Mouse (Mus musculus) MN1 (cell line): ENCODE measurements at regions not wholly inside any gene's neighbourhood (a gene's known extent, or its start where the extent isn't known, plus 50 kb on each side); places are given as distances from the start of the nearest gene placed in this dataset.
A peak's percentile ranks its signal among the peaks of the same experiment; 100 is the strongest.

Source experiments
- DNase-seq: peaks from one replicate; pipeline ENCODE4 v3.0.0-alpha.2; 2016; ENCODE audit warnings: low spot score

DNA sequence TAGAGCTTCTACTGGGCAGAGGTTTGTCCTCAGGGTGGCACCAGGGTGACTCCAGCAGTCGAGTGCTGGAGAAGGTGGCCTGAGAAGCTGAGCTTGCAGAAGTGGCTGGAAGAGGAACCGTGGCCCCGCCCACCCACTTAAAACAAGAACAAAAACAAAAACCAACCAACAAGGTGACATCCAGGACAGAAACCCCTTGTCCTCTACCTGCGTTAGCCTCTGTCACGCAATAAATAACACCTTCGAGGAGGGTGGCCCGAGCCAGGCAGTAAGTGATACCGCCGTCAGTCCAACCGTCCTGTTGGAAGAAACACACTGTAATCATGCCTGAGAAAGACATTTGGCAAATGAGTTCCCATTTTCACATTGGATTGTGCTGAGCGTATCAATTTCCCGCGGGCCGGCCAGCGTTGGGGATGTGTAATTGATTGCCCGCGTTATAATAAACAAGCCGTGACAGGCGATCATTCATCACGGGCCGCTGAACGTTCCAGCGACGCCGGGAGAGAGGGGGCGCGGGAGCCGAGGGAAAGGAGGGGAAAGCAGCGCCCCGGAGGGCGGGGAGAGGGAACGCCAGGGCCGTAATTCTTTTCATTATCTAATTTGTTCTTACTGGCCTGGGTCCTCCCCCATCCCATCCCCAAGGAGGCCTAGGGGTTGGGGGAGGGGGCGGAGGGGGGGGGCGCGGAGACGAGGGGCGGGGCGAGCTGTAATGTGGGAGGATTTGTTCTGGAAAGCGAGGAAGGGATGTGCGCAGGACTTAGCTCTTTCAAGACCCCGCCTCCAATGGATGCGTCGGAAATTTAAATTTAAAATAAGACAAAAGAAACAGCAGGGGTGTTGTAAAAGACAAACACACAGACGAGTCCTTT, 135.6 kb downstream of the 2410131K14Rik start:
- peak; percentile 49 for DNase-seq

DNA sequence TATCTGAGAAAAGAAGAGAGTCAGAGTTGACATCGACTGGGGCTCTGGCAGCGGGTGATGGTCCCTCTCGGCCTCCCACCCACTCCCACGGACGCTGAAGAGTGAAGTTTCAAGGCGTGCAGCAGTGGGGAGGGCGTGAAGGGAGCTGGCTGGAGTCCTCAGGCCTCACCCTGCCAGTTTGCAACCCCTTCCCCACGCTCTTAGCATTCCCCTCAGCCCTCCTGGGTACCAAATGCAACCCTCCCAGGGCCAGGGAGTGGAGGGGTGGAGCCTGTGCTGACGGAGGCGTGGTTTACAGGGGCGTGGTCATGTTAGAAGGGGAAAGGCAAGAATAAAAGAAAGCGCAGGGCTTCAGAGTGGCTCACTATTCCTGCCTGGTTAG, 136.3 kb downstream of the 2410131K14Rik start:
- no peak for DNase-seq

DNA sequence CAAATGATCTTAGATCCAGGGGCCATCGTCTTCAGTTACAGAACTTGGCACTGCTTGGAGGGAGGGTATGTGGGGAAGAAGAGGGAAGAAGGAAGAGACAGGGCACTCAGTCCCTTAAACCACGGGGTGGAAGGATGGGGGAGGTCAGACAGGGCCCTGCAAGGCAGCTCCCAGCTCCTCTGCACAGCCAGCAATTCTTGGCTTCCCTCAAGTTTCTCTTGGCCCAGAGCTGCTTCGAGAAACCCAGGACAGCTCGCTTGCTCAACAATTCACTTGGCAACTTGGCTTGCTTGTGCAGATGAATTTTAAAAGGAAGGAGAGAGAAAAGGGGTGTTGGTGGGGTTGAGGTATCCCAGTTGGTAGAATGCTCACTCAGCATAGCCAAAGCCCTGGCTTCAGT, 141.1 kb downstream of the 2410131K14Rik start:
- DNase-seq: no peak

DNA sequence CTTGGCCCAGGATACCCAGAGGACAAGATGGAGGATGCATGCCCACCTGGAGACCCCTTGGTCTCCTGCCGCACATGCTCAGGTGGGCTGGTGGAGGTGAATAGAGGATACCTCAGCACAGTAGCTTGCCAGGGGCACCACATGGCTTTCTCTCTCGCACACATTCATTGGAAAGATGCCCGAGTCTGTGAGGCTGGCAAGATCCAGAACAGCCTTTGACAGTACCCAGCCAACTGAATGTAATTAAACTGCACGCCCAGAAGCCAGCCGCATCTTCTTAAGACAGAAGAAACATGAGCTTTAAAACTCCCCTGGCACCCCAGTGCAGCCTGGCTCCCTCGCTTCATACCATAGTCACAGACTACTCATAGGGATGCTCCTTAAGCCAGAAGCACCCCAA, 143.4 kb downstream of the 2410131K14Rik start:
- peak; percentile 72 for DNase-seq

DNA sequence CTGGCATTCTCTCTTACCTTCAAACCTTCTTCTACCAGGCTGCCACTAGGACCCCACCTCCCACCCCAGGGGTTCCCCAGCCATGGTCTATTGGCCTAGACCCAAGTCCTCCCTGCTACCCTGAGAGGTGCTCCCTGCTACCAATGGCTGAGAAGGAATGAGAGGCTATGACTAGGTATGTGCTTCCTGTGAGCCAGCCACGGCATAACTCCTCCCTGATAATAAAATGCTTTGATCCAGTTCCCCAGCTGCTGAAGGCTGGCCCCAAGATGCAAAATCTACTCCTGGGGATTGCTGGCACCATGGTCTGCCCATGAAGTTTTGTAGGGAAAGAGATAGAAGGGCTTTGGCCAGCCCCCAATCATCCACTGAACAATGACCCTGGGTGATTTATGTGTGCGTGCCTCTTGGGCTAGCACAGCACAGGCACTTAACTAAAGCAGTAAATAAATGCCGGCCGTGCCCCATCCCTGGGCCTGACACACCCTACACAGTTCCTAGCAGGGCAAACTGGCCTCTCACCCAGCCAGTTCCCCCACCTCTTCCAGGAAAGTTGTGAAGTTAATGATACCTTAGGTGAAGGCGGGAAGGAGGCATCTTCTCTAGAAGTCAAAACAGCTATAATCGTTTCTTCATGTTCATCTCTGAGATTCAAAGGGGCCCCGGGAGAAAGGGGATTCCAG, 145.8 kb downstream of the 2410131K14Rik start:
- no peak for DNase-seq

DNA sequence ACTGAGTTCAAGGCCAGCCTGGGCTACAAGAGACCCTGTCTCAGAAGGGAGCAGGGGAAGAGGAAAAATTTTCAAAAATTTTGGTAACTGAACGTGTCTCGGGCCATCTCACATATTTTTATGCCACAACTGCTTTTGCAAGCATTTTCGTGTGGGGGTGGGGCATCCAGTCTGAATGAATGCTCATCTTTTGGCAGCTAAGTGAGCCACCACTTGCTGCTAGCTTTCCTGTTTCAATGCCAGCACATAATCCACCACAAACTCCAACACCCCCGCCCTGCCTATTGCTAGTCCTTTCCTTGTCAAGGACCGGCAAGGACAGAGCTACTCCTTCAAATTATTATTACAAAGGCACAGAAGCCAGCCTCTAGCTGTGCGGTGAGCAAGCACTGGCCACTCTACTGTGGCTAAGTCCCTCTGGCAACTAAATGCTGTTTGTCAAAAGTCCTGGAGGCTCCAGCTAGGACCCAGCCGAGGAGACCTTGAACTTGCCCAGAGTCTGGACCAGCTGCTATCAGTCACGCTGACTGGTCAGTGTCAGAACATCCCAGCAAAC, 148.0 kb downstream of the 2410131K14Rik start:
- no peak for DNase-seq

DNA sequence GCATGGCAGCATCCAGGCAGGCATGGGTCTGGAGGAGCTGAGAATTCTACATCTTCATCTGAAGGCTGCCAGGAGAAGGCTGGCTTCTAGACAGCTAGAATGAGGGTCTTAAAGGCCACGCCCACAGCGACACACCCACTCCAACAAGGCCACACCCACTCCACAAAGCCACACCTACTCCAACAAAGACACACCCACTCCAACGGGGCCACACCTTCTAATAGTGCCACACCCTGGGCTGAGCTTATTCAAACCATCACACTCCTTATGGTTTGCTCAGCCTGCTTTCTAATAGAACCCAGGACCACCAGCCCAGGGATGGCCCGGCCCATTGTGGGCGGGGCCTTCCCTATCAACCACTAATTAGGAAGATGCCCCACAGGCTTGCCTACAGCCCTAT, 149.0 kb downstream of the 2410131K14Rik start:
- DNase-seq: no peak

DNA sequence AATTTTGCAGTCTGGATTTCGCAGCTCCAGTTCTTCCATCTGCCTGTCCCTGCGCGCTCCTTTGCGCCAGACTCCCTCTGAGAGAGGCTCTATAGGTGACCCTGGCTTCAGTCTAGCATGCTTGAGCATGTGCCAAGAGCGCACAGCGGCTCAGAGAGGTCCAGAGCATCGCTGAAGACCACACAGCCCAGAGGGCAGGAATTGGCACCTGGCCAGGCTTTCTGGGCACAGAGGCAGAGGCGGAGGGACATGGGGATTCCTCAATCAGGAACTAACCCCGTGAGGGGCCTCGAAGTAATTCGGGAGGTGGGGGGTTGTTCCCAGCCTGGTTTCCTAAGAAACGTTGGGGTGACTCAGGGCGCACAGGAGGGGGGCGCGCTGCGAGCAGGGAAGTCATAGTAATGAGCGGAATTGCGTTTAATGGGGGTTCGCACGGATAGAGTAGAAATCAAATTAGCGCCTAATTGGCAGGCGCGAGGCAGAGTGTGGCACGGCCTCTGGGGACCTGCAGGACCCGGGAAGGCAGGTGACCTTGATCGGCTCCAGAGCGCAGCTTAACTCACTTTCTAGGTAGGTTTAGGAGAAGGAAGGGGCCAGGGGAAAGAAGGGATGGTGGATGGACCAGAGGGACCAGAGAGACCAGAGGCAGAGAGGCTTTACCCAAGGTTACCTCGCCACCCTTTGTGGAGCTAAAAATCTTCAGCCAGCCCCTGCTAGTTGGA, 151.1 kb downstream of the 2410131K14Rik start:
- DNase-seq: peak; percentile 25

DNA sequence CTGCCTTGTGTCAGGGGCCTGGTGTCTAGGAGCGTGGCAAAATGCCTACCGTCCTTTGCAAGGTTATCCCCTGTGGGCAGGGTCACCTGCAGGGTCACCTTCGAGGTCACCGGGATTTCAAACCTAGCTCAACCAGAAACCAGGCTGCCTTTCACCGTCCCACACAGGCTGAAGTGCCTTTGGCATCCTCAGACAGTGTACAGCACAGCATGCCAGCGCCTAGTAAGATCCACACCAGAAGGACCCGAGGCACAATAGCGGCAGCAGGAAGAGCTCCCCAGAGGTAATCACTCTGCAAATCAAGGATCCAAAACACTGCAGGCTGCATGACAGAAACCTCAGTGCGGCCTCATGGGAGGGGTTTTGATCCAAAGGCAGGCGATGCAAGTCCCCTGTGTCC, 155.9 kb downstream of the 2410131K14Rik start:
- no peak for DNase-seq

DNA sequence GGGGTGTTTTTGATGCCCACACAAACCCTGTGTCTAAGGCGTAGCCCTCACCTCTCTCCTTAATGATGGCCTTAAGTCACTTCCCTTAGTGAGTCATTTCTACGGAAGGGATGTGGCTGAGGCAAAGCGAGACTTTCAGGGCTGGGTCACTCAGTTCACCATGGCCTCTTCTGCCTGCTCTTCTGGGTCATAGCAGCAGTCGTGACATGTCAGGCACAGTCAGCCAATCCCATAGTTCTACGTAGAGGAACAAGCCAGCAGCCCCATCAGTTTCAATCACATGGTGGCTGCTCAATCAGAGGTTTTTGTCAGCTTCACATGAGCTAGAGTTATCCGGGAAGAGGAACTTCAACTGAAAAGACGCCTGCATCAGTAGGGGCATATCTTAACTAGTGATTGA, 156.1 kb upstream of the Med13l start:
- no peak for DNase-seq

DNA sequence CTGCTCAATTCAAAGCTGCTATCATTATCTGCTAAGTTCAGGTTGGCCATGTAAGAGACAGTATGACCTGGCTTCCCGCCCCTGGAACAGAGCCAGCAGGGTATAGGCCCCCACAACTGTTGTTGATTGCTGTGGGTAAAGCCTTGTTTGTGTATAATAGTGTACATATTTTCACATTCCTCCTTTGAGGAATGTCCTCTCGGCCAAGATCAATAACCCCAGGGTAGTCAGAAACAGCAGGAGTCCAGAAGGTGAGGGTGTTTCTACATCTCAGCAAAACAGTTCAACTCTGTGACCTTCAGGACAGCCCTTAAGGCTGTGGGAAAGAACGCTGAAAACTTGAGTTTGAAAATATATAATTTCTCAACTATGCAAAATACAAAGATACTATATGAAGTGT, 155.1 kb upstream of the Med13l start:
- no peak for DNase-seq

DNA sequence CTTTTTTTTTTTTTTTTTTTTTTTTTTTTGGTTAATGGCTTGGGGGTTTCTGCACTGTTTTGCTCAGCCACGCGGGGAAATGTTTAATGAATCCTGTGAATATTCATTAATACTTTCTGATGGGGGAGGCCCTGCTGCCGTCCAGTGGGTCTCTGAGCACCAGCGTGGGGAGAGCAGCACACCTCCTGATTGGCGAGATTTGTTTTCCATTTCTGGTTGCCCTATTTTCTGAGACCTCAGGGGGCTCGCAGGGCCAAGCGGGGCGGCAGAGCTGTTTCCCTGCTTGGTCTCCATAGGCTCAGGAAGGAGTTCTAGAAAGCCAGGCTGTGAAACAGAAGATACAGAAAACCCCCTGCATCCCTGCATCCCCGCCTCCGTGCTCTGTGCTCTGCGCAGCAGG, 153.0 kb upstream of the Med13l start:
- no peak for DNase-seq

DNA sequence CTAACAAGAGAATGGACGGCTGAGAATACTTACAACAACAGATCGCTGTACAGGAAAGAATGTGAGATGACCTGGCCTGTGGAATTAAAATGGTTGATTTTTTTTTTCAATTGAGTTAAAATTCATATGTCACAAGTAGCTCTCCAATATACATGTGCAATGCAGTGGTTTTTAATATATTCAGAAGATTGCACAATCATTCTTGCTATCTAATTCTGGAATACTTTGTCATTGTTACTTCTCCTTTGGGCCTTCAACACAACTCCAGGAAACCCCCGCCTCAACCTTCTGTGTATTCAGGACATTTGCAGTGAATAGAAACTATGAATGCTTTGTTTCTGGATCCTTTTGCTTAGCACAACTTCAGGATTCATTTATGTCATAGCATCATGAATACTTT, 152.5 kb upstream of the Med13l start:
- DNase-seq: no peak

DNA sequence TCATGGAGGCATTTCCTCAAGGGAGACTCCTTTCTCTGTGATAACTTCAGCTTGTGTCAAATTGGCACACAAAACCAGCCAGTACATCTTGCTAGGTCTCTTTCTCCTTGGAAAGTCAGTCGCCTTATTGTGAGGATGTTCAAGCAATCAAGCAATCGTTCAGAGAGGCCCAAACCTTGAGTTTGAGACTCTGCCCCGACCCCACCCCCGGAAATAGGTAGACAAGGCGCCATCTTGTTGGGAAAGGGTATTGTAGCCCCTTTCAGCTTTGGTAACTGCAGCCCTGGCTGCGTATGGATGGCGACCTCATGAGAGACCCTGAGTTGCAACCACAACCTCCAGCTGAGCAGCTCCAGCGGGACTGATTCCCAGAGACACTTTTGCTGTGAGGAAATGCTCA, 151.7 kb upstream of the Med13l start:
- DNase-seq: no peak

DNA sequence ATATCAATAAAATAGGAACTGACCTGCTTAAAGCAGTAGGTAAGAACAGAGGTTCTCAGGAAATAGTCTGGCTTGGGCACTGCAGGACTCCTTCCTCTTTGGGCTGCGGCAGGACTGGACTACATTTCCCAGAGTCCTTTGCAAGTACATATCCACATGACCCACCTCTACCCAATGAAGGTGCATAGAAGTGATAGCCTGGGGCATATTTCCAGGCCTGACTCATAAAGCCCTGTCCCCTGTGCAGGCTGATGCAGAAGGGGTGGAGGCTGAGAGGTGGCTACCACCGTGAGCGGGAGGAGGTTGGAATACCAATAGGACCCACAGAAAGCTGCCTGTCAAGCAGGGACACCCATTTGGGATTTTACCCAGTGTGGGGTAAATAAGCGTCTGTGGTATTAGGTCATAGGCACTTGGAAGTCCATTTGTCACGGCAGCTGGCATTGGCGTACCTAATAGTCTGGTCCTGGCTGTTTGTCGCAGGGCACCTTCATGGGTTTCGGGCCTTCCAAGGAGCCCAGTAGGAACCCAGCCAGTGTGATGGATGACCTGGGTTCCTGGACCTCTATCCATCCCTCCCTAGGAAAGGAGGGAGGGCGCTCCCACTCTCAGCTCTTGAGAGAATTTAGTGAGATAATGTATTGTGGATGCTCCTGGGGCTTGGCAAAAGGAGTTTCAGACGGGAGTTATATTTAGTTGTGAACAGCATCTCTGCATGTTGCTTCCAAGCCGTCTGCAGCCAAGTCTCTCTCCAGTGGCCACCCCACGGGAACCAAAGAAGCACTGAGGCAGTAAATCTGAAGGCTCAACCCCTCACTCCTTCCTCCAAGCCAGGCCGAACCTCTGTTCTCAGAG, 146.8 kb upstream of the Med13l start:
- peak; percentile 38 for DNase-seq

DNA sequence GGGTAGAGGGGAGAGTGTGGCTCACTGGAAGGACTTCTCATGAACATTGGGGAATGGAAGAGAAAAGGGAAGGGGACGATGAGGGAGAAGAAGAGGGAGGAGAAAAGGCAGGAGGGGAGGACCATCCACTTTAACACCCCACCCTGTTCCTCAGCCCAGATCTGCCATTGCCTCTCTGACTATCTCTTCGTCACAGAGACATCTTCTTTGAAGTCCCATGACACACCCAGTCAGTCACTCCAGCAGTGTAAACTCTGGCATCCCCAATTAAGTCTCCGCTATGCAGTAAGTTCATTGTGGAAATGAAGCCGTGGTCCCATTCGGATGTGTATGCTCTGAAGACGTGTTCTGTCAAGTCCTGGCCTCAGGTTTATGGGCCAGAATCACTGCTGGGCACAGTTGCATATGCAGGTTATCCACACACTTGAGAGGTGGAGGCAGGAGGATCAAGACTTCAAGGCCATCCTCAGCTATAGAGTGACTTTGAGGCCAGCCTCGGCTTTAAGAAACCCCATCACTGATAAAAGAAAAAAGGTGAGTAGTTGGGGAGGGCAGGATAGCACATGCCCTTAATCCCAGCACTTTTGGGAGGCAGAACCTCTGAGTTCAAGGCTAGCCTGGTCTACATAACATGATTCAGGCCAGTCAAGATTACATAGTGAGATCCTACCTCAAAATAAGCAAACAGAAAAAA, 141.0 kb upstream of the Med13l start:
- DNase-seq: no peak

DNA sequence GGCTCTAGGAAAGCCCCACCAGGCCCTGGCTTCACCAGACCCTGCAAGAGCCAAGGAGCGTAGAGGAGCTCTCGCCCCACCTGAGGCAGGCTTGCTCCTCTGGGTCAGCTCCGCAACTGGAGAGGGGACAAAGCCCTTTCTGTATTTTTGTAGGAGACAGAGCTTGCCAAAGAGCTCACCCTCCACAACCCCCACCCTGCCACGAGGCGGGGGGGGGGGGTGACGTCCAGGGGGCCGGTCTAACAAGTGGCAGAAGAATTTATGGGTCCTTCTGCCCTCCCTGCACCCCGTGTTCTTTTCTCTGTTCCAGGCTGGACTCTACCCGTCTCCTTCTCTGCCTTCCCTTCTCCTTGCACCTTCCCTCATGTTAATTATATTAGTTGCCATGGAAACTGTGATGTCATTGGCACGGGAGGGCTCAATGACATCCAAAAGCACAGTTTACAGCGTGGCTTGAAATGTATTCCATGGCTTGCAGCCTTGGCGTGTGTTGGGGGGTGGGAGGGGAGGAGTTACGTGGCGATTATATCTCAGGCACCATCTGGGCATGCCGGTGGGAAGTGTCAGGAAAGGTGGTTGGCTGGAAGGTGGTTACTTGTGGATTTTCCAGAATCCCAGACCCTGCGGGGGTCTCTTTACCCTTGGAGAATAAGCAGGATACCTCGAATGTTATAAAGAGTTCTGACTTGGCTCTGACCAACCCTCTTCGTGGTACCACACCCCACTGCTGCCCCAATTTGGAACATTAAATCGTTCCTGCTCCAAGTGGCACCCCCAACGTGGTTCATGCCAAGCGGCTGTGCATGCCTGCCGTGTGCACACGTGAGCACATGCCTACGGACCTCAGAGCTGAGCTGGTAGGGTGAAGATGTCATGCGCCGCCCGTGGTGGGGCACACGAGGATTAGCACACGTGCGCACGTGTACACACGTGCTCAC, 138.3 kb upstream of the Med13l start:
- peak; percentile 72 for DNase-seq

DNA sequence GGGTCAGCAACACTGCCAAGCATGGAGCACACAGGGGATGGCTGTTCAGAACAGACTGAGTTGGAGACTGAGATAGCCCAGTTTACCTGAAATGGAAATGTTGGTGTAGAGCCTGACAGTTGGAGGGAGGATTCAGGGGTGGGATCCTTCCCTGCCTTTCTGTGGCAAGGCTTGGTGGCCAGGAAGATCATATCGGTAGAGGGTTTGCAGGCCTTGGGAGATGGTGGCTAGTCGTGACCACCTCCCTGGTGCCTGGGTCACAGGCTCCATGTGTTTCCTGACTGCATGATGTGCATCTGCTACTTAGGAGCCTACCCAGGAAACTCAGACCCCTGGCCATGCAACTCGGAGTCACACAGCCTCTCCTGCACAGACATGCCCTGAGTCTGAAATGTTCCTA, 136.3 kb upstream of the Med13l start:
- no peak for DNase-seq

DNA sequence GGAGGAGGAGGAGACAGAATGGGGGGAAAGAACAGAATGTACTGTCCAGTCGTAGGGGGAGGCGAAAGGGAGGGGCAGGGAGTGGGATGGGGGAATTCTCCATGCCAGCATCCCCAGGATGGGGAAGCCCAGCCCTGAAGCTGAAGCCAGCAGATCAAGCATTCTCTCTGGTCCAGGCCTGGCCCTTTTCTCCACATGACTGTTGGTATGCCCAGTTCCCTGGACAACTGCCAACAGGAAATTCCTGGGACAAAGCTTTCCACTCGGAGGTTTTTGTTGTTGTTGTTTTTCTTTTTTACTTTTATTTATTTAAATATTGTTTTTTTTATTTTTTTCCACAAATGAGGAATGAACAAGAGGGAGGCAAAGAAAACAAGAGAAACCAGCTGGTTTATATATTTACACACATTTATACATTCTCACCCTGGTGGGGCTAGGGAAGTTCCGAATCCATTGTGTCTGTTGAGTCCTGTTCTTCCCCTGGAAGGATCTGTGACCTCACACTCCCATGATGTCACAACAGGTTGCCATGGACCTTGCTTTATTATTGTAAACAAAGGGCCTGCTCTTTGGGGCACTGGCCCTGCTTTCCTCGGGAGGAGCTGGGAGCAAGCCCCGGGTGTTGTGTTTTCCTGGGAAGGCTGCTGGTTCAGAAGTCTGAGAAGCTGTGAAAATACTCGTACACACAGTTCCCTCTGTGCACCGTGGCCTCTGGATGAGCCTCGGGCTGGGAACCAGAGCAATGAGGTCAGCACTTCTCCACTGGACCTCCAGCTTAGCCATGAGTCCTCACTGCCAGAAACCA, 135.5 kb upstream of the Med13l start:
- DNase-seq: peak; percentile 49
